Mouse (Mus musculus) myocyte (in vitro differentiated cells): ENCODE results near the gene Polr2c. TPM values are rescaled to one million over a fixed set of nuclear protein-coding genes. Genes with fewer than 3 reads are reported as not detected.
A peak's percentile ranks its signal among the peaks of the same experiment; 100 is the strongest.

Source experiments
- H3K27me3 ChIP-seq: one replicate; pipeline ENCODE4 v1.6.1; 2011; ENCODE audit not compliant: control insufficient read depth, insufficient read depth, insufficient read length
- H3K36me3 ChIP-seq: one replicate; pipeline ENCODE4 v1.6.1; 2011; ENCODE audit not compliant: control insufficient read depth, insufficient read depth
- H3K4me2 ChIP-seq: one replicate; pipeline ENCODE4 v1.6.1; 2011; ENCODE audit warnings: low read depth, control low read depth
- H3K4me3 ChIP-seq: one replicate; pipeline ENCODE4 v1.5.1; 2011; ENCODE audit warnings: mild to moderate bottlenecking, control low read depth, moderate library complexity
- H3K79me2 ChIP-seq: one replicate; pipeline ENCODE4 v1.6.1; 2011; ENCODE audit not compliant: control insufficient read depth, insufficient read depth
- H3ac ChIP-seq: one replicate; pipeline ENCODE4 v1.6.1; 2011; ENCODE audit not compliant: control insufficient read depth, insufficient read length
- CEBPB ChIP-seq: IDR thresholded peaks from 2 replicates; pipeline ENCODE4 v1.6.1; 2011; ENCODE audit warnings: mild to moderate bottlenecking, moderate library complexity; ENCODE audit not compliant: poor library complexity, insufficient read depth, severe bottlenecking
- E2F4 ChIP-seq: IDR thresholded peaks from one replicate; pipeline ENCODE4 v1.6.1; 2011; ENCODE audit warnings: mild to moderate bottlenecking, control low read depth, moderate library complexity; ENCODE audit not compliant: insufficient read depth
- MAX ChIP-seq: IDR thresholded peaks from one replicate; pipeline ENCODE4 v1.6.1; 2011; ENCODE audit warnings: low read depth, mild to moderate bottlenecking, control low read depth
- MYOD1 ChIP-seq, 3 experiments: IDR thresholded peaks; one replicate each; pipeline ENCODE4 v1.6.1; 2011; ENCODE audit warnings: control low read depth in 2 of 3, low read depth in 2 of 3, mild to moderate bottlenecking in 2 of 3, moderate library complexity in 1 of 3; ENCODE audit not compliant: insufficient read length in 2 of 3, control insufficient read depth in 1 of 3
- MYOG ChIP-seq, 3 experiments: IDR thresholded peaks; one replicate each; pipeline ENCODE4 v1.6.1; 2011; ENCODE audit warnings: control low read depth in 2 of 3, low read depth in 2 of 3, mild to moderate bottlenecking in 2 of 3; ENCODE audit not compliant: insufficient read length in 2 of 3, control insufficient read depth in 1 of 3, insufficient read depth in 1 of 3
- POLR2A ChIP-seq: IDR thresholded peaks from one replicate; pipeline ENCODE4 v1.6.1; 2011; ENCODE audit warnings: low read depth, mild to moderate bottlenecking, control low read depth, moderate library complexity; ENCODE audit not compliant: insufficient read length
- POLR2AphosphoS2 ChIP-seq: IDR thresholded peaks from one replicate; pipeline ENCODE4 v1.6.1; 2011; ENCODE audit warnings: low read depth, control low read depth; ENCODE audit not compliant: insufficient read length
- REST ChIP-seq: IDR thresholded peaks from one replicate; pipeline ENCODE4 v1.6.1; 2011; ENCODE audit warnings: mild to moderate bottlenecking, control low read depth, moderate library complexity; ENCODE audit not compliant: insufficient read depth, insufficient read length
- SRF ChIP-seq: IDR thresholded peaks from one replicate; pipeline ENCODE4 v1.6.1; 2011; ENCODE audit warnings: low read depth; ENCODE audit not compliant: control insufficient read depth, insufficient read length
- TCF12 ChIP-seq: IDR thresholded peaks from one replicate; pipeline ENCODE4 v1.6.1; 2011; ENCODE audit warnings: mild to moderate bottlenecking, control low read depth; ENCODE audit not compliant: poor library complexity, insufficient read depth, severe bottlenecking
- TCF3 ChIP-seq: IDR thresholded peaks from one replicate; pipeline ENCODE4 v1.6.1; 2011; ENCODE audit warnings: low read depth, control low read depth; ENCODE audit not compliant: insufficient read length
- USF1 ChIP-seq: IDR thresholded peaks from one replicate; pipeline ENCODE4 v1.6.1; 2011; ENCODE audit warnings: low read depth, mild to moderate bottlenecking, control low read depth, moderate library complexity
- polyA plus RNA-seq: library from polyadenylated mRNA; unstranded; fragments of >200 nt; fragmentation: generic; extraction: Trizol; gene quantifications from one replicate; pipeline ENCODE4 v1.2.1, GENCODE M21; 2012; ENCODE audit warnings: missing spikeins

Polr2c gene
- polyA plus RNA-seq, 1 experiment = 102 TPM

GRCm38 (mm10) chr8:94872576-94872975 lies 15.3 kb downstream of the Polr2c start:
- H3K79me2 ChIP-seq = no peaks in the 10 kb centered on the region
- no peak overlapping the region for H3K4me3 ChIP-seq
- H3K4me2 ChIP-seq = no peak overlapping the region
- H3K27me3 ChIP-seq = no peaks in the 10 kb centered on the region
- TF ChIP-seq SRF = no peak
- no peak overlapping the region for H3ac ChIP-seq
- H3K36me3 ChIP-seq = no peaks in the 10 kb centered on the region

GRCm38 (mm10) chr8:94874358-94874757 lies 17.1 kb downstream of the Polr2c start:
- TF ChIP-seq TCF3 (no peak), CEBPB (no peak), POLR2AphosphoS2 (no peak), TCF12 (no peak), MAX (no peak), POLR2A (no peak), MYOG (IDR thresholded peaks at IDR 0.05; ENCODE audit: control insufficient read depth in 1 of 3, insufficient read depth in 1 of 3, insufficient read length in 2 of 3, low read depth in 2 of 3) (no peak), E2F4 (no peak), SRF (no peak), REST (no peak), USF1 (no peak), MYOD1 (IDR thresholded peaks at IDR 0.05; ENCODE audit: control insufficient read depth in 1 of 3, insufficient read length in 2 of 3, low read depth in 2 of 3) (no peak)
- no peaks in the 10 kb centered on the region for H3K27me3 ChIP-seq
- no peak overlapping the region for H3ac ChIP-seq
- H3K4me3 ChIP-seq = no peak overlapping the region
- H3K36me3 ChIP-seq = no peaks in the 10 kb centered on the region
- no peak overlapping the region for H3K4me2 ChIP-seq
- H3K79me2 ChIP-seq = no peaks in the 10 kb centered on the region

- Histone ChIP-seq H3K4me2 (peak overlapping the region; percentile 89), H3K79me2 (no peaks in the 10 kb centered on the region), H3K27me3 (no peaks in the 10 kb centered on the region), H3ac (no peak overlapping the region), H3K4me3 (peak overlapping the region; percentile 32), H3K36me3 (no peaks in the 10 kb centered on the region)
- TF ChIP-seq MYOD1 (IDR thresholded peaks at IDR 0.05; ENCODE audit: control insufficient read depth in 1 of 3, insufficient read length in 2 of 3, low read depth in 2 of 3) = no peak
- no peak for TF ChIP-seq TCF3
Measured at GRCm38 (mm10) chr8:94875096-94875870, 18.0 kb downstream of the Polr2c start.

- TF ChIP-seq CEBPB = no peak
- TF ChIP-seq POLR2AphosphoS2 = no peak
- TF ChIP-seq USF1 = no peak
- no peak for TF ChIP-seq TCF3
- TF ChIP-seq REST = no peak
- no peak for TF ChIP-seq TCF12
- no peak for TF ChIP-seq MAX
- TF ChIP-seq MYOD1 (IDR thresholded peaks at IDR 0.05; ENCODE audit: control insufficient read depth in 1 of 3, insufficient read length in 2 of 3, low read depth in 2 of 3) = no peak
- TF ChIP-seq E2F4 = no peak
- no peak for TF ChIP-seq POLR2A
- TF ChIP-seq MYOG (IDR thresholded peaks at IDR 0.05; ENCODE audit: control insufficient read depth in 1 of 3, insufficient read depth in 1 of 3, insufficient read length in 2 of 3, low read depth in 2 of 3) = no peak
Measured at GRCm38 (mm10) chr8:94875871-94876150, 18.6 kb downstream of the Polr2c start.

DNA sequence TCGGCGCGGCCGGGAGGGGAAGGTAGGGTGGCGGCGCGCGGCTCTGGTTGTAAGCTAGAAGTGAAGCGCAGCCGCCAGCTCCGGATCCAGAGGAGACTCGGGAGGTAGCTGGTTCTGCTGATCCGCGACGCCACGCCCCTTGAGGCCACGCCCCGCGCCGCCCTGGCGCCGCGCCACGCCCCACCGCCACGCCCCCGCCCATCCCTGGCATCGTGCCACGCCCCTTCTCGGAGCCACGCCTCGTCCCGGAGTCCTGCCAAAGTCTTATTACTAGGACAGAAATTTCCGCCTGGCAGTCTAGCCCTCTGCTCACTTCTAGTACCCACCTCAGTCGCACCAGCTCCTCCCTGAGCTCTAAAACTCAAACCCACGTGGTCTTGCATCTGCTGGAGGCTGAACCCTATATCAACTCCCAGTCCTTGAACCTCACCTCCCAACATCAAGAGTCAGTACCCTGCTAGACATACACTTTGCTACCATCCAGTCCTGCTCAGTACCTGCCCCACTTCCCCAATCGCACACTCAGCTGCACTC lies 19.0 kb downstream of the Polr2c start, which contains the start of gene Dok4:
TSS of gene Dok4 (minus strand) at position 134 of the 534 bp plus-strand sequence.
- TF ChIP-seq SRF = no peak
- no peak for TF ChIP-seq TCF12
- peak; percentile 47 for TF ChIP-seq POLR2A
- no peak for TF ChIP-seq MAX
- peak; percentile 38 for TF ChIP-seq USF1
- TF ChIP-seq POLR2AphosphoS2 = peak; percentile 46
- Histone ChIP-seq H3K4me3 (peak within 1 kb of the TSS; percentile 32), H3K79me2 (no peaks in the 10 kb centered on the region), H3ac (no peak within 1 kb of the TSS), H3K27me3 (no peaks in the 10 kb centered on the region), H3K36me3 (no peaks in the 10 kb centered on the region), H3K4me2 (peak within 1 kb of the TSS; percentile 89)

More at GRCm38 (mm10) chr8:94875871-94876150, 18.6 kb downstream of the Polr2c start:
- peak overlapping the region; percentile 89 for H3K4me2 ChIP-seq
- no peaks in the 10 kb centered on the region for H3K27me3 ChIP-seq
- H3K36me3 ChIP-seq = no peaks in the 10 kb centered on the region
- no peak overlapping the region for H3ac ChIP-seq
- H3K4me3 ChIP-seq = peak overlapping the region; percentile 32
- H3K79me2 ChIP-seq = no peaks in the 10 kb centered on the region
